Mouse (Mus musculus) midbrain, embryonic 13.5 days (tissue): Measurements from ENCODE around the gene Phf2. TPM values are rescaled to one million over a fixed set of nuclear protein-coding genes. Genes with fewer than 3 reads are reported as not detected.
A peak's percentile ranks its signal among the peaks of the same experiment; 100 is the strongest.

Experiments used
- ATAC-seq: fragments of 200-750 bp; cut with Nextera tagmentation; 2 replicates; pipeline ENCODE4 v1.8.0; 2017; ENCODE audit warnings: mild to moderate bottlenecking, moderate TSS enrichment, moderate library complexity
- H3K27ac ChIP-seq: fragments of 300-500 bp; sonication (generic); 2 replicates; pipeline ENCODE4 v1.5.1; 2015; ENCODE audit warnings: inconsistent platforms, mild to moderate bottlenecking, moderate library complexity
- H3K27me3 ChIP-seq: fragments of 300-500 bp; sonication (generic); 2 replicates; pipeline ENCODE4 v1.6.1; 2015; ENCODE audit warnings: mild to moderate bottlenecking, inconsistent platforms
- H3K36me3 ChIP-seq: fragments of 300-500 bp; sonication (generic); 2 replicates; pipeline ENCODE4 v1.6.1; 2015; ENCODE audit warnings: mild to moderate bottlenecking, inconsistent platforms
- H3K4me1 ChIP-seq: fragments of 300-500 bp; sonication (generic); replicated peaks from 2 replicates; pipeline ENCODE4 v1.6.1; 2015; ENCODE audit warnings: inconsistent platforms
- H3K4me2 ChIP-seq: fragments of 300-500 bp; sonication (generic); replicated peaks from 2 replicates; pipeline ENCODE4 v1.6.1; 2015; ENCODE audit warnings: moderate library complexity, mild to moderate bottlenecking, inconsistent platforms
- H3K4me3 ChIP-seq: fragments of 300-500 bp; sonication (generic); replicated peaks from 2 replicates; pipeline ENCODE4 v1.5.1; 2015; ENCODE audit warnings: mild to moderate bottlenecking, inconsistent platforms
- H3K9ac ChIP-seq: fragments of 300-500 bp; sonication (generic); replicated peaks from 2 replicates; pipeline ENCODE4 v1.6.1; 2015; ENCODE audit warnings: mild to moderate bottlenecking, inconsistent platforms
- H3K9me3 ChIP-seq: fragments of 300-500 bp; sonication (generic); 2 replicates; pipeline ENCODE4 v1.6.1; 2016; ENCODE audit warnings: mild to moderate bottlenecking, inconsistent platforms
- WGBS: fragments of 180-500 bp; shearing (Covaris S2); methylation state at CpG from one replicate; pipeline ENCODE4 v1.1.7; 2015; 5-methylcytosine and 5-hydroxymethylcytosine counted together
- polyA plus RNA-seq: library from polyadenylated mRNA; unstranded; fragments of >200 nt; fragmentation: Nextera tagmentation; extraction: Ambion mirVana; gene quantifications from 2 replicates; pipeline ENCODE4 v1.2.1, GENCODE M21; 2015

Phf2 gene
- polyA plus RNA-seq, 1 experiment from 2014 or later, result 12.0 TPM

DNA sequence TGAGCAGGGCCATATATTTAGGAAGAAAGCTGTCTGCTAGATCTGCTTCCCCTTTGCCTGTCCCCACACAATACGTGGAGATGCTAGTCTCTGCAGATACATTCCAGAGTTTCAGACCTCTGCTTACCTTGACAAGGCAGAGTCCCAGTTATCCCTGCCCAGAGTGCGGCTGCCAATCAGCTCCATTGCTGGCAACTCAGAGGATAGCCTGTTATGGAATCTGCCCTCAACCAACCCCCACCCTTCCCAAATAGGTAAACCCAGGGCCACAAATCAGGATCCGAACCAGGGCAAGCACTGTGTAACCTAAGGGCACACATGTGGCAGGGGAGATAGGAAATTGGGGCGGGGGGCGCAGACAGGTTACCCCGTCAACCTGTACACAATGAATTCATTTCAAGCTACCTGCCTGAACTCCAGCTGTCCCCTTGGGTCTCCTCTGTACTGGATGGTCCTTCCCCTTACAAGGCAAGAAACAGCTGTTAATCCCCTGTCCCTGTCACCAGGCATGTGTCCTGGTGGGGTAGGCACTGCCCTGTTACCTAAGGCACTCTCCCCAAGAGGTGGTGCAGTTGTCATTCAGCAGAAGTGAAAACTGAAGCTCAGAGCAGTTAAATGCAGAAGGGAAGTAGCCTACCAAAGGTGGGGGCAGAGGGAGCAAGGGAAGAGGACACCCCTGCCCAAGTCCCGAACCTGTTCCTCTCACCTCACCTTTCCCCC is 1.1 kb upstream of the Phf2 start:
- H3K27ac ChIP-seq, result 0 out of 2 replicates have a peak overlapping the region, but pooled peaks have one; percentile 84
- H3K4me3 ChIP-seq, result peak overlapping the region; percentile 95
- H3K4me2 ChIP-seq, result peak overlapping the region; percentile 87
- H3K4me1 ChIP-seq, result peaks cover 43% of the 10 kb centered on the region
- H3K36me3 ChIP-seq, result peaks cover 15% of the 10 kb centered on the region
- peak overlapping the region; percentile 97 for H3K9ac ChIP-seq
- H3K27me3 ChIP-seq, result no peaks in the 10 kb centered on the region
- ATAC-seq, result peak; percentile 16; the same call in 1 of the 2 replicates
- H3K9me3 ChIP-seq, result no peaks in the 10 kb centered on the region
- WGBS, result 65% methylated on average over 7 of the region's 7 CpGs

DNA sequence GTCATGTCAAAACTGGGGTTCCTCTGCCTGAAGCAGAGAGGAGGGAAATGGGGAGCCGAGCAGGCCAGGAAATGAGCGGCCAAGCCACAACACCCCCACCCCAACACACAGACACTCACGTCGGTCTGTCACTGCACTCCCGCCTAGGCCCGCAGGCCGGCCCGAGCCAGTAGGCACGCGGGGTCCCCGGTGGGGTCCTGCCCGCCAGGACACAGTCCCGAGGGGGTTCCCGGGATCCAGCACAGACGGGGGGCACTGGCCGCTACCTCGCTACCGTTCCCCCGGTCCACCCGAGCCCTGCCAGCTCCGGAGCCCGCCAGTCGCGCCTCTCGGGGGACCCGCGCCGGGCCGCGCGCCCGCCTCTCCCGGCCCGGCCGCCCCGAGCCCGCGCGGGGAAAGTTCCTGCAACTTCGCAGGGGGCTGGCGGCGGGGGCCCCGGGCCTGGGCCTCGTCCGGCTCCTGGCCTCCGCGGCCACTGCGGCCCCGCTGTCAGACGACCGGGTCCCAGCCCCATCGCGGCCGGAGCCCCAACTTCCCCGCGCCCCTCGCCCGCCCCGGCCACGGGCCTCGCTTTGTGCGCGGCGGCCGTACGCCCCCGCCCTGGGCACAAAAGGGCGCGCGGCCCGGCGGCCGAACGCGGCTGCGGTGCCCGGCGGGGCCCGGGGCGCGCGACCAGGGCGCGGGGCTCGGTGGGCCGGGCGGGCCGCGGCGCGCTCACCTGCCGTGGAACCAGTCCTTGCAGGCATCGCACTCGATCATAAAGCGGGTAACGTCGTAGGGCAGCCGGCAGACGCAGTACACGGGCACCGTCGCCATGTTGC is 759 bp downstream of the Phf2 start:
- peak overlapping the region; percentile 82 for H3K4me2 ChIP-seq
- H3K9me3 ChIP-seq, result no peaks in the 10 kb centered on the region
- H3K27me3 ChIP-seq, result no peaks in the 10 kb centered on the region
- ATAC-seq, result peak; percentile 49
- peaks cover 58% of the 10 kb centered on the region for H3K4me1 ChIP-seq
- H3K36me3 ChIP-seq, result 0 out of 2 replicates have a peak, but pooled peaks cover 2% of the 10 kb centered on the region
- H3K4me3 ChIP-seq, result peak overlapping the region; percentile 95
- peak overlapping the region; percentile 97 for H3K9ac ChIP-seq
- peak overlapping the region; percentile 83 for H3K27ac ChIP-seq
- WGBS, result 0% methylated on average over 65 of the region's 102 CpGs

DNA sequence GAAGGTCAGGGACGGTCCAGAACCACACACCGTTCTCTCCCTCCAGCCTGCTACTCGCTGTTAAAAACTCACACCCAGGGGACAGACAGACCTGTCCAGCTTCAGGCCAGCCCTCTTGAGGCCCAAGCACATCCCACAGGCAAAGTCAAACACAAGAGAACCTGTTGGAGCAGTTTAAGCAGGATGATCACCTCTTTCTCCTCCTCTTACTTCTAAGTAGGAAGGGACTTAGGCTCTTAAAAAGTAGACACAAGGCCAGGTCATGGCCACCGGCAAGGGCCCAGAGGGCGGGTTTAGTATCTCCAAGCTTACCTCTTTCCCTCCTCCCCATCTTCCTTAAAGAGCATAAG is 1.3 kb downstream of the Phf2 start:
- 0 out of 2 replicates have a peak overlapping the region, but pooled peaks have one; percentile 83 for H3K27ac ChIP-seq
- H3K4me1 ChIP-seq, result peaks cover 62% of the 10 kb centered on the region
- H3K4me3 ChIP-seq, result peak overlapping the region; percentile 95
- WGBS, result 8% methylated on average over 5 of the region's 5 CpGs
- ATAC-seq, result 0 out of 2 replicates have a peak, but pooled peaks have one; percentile 10
- H3K9ac ChIP-seq, result peak overlapping the region; percentile 97
- peak overlapping the region; percentile 82 for H3K4me2 ChIP-seq
- no peaks in the 10 kb centered on the region for H3K27me3 ChIP-seq
- H3K36me3 ChIP-seq, result no peaks in the 10 kb centered on the region
- H3K9me3 ChIP-seq, result no peaks in the 10 kb centered on the region

DNA sequence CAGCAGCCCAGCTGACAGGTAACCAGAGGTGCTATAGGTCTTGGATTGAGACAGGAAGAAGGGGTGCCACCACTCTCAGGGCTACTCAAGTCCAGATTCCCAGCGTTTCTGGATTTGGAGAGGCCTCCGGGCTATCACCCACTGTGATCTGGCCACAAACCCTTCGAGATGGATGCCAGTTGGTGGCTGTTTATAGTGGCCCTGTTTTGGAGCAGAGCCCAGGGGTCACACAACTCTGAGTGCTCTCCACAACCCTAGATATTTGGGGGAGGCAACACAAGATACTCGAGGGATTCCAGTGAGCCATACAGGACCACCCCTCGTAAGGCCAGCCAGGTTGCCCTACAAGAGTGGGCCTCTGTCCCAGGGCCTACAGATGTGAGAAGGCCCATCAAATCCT is 1.8 kb downstream of the Phf2 start:
- peaks cover 64% of the 10 kb centered on the region for H3K4me1 ChIP-seq
- H3K27me3 ChIP-seq, result no peaks in the 10 kb centered on the region
- H3K27ac ChIP-seq, result no peak overlapping the region
- no peaks in the 10 kb centered on the region for H3K36me3 ChIP-seq
- 20% methylated on average over 5 of the region's 5 CpGs for whole genome bisulfite sequencing
- ATAC-seq, result no peak
- peak overlapping the region; percentile 82 for H3K4me2 ChIP-seq
- peak overlapping the region; percentile 97 for H3K9ac ChIP-seq
- peak overlapping the region; percentile 95 for H3K4me3 ChIP-seq
- H3K9me3 ChIP-seq, result no peaks in the 10 kb centered on the region

DNA sequence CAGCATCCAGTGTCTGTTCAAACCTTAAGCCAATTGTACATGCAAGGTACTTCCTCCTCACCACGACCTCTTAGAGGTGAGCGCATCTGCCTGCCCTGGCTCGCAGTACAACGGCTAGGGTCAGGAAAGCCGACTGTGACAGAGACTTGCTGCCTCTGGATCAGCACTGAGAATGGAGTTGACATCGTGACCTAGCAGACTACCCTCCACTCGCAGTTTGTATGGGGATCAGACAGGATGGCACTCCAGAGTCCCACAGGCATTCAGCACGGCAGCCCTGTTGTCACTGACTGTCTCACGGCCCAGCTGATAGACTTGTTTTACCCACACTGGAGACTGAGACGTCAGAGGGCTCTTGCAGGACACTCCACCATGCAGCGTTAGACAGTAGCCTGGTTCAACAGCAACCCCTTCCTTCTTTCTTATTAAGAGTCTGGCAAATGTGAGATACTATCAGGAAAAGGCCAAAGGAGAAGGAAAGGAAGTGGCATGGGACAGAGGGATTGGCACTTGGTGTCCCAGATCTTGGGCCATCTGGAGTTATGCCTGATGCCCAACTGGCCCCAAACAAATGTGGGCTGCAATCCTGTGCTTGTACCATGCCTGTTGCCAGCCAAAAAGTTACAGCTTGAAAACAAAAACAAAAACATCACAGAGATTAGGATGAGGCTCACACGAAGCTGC is 6.1 kb downstream of the Phf2 start:
- Histone ChIP-seq H3K9ac (0 out of 2 replicates have a peak overlapping the region, but pooled peaks have one; percentile 10), H3K9me3 (no peaks in the 10 kb centered on the region), H3K27me3 (no peaks in the 10 kb centered on the region), H3K4me1 (peaks cover 59% of the 10 kb centered on the region), H3K36me3 (peaks cover 3% of the 10 kb centered on the region), H3K4me2 (no peak overlapping the region), H3K27ac (no peak overlapping the region), H3K4me3 (no peak overlapping the region)
- ATAC-seq, result no peak
- 72% methylated on average over 12 of the region's 12 CpGs for WGBS

DNA sequence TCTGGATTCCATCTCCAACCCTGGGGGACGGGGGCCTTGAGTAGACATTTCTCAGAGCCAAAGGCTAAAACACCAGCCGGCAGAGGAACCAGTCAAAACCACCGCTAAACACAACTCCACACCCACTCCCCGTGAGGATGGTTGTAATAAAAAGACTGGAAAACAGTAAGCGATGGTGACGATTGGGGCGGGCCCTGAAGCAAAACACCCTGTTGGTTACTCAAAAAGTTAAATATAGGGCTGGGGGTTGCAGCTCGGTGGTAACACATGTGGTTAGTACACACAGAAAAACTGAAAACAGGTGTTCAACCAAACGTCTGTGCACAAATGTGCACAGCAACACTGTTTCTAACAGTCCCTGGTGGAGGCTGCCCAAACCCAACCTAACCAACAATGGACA is 7.4 kb downstream of the Phf2 start:
- no peaks in the 10 kb centered on the region for H3K9me3 ChIP-seq
- no peak overlapping the region for H3K9ac ChIP-seq
- no peak for ATAC-seq
- H3K36me3 ChIP-seq, result peaks cover 3% of the 10 kb centered on the region
- WGBS, result 86% methylated on average over 9 of the region's 9 CpGs
- H3K27ac ChIP-seq, result no peak overlapping the region
- H3K4me2 ChIP-seq, result no peak overlapping the region
- H3K4me1 ChIP-seq, result peaks cover 59% of the 10 kb centered on the region
- H3K4me3 ChIP-seq, result no peak overlapping the region
- H3K27me3 ChIP-seq, result no peaks in the 10 kb centered on the region

DNA sequence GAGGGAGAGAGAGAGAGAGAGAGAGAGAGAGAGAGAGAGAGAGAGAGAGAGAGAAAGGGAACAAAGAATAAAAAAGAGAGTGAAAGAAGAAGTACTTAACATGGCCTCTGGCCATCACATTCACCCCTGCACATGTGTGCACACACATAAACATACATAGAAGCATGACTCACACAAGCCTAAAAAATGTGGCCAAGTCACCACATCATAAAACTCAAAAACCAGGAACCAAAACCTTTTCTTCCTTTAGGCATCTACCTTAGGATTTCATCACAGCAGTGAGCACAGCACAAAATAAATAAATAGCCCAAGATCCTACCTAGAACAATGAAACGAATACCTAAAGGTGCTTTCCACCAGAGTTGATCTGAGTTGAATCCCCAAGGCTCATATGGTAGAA is 9.0 kb downstream of the Phf2 start:
- Histone ChIP-seq H3K9me3 (no peaks in the 10 kb centered on the region), H3K36me3 (peaks cover 3% of the 10 kb centered on the region), H3K4me3 (no peak overlapping the region), H3K9ac (no peak overlapping the region), H3K27ac (no peak overlapping the region), H3K4me1 (peaks cover 59% of the 10 kb centered on the region), H3K4me2 (no peak overlapping the region), H3K27me3 (no peaks in the 10 kb centered on the region)
- no peak for ATAC-seq
- 93% methylated on average over 1 of the region's 1 CpGs for WGBS

DNA sequence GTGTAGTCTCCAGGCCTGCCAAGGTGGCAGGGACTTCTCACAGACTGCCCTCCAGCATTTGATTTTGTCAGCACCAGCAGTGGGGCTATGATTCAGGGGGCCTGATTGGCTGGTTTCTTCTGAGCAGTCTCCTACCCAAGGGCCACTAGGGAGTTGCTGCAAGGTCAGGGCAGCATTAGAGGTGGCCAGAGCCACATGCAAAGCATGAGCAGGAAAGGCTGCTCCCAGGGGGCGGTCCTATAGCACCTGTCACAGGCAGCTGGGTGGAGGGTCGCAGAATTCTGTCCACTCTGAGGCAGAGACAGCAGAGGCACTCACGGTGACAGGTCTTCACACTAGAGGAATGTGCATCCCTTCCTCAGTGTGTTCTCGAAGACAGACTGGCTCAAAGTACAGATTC is 12.1 kb downstream of the Phf2 start:
- Histone ChIP-seq H3K27me3 (no peaks in the 10 kb centered on the region), H3K4me2 (no peak overlapping the region), H3K4me1 (peaks cover 70% of the 10 kb centered on the region), H3K27ac (no peak overlapping the region), H3K9me3 (no peaks in the 10 kb centered on the region), H3K9ac (no peak overlapping the region), H3K36me3 (peaks cover 3% of the 10 kb centered on the region), H3K4me3 (no peak overlapping the region)
- WGBS, result 78% methylated on average over 4 of the region's 4 CpGs
- ATAC-seq, result no peak

DNA sequence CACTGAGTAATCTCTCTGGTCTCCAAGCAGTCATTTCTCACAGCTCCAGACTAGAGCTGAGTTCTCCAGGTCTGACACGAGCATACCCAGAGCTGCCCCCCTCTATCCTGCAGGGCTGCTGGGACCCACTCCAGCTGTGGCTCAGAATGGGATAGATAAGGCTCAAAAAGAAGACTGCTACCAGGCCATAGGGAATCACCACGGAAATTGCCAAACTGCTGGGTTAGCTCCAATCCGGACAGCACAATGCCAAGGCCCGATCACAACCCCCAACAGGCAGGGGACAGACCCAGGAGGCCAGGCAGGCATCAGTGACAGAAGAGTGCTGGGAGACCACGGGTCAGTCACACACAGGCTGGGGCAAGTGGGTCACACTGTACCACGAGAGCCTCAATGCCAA is 12.9 kb downstream of the Phf2 start:
- Histone ChIP-seq H3K4me2 (no peak overlapping the region), H3K9ac (0 out of 2 replicates have a peak overlapping the region, but pooled peaks have one; percentile 14), H3K4me1 (peaks cover 72% of the 10 kb centered on the region), H3K27me3 (no peaks in the 10 kb centered on the region), H3K4me3 (no peak overlapping the region), H3K36me3 (peaks cover 3% of the 10 kb centered on the region), H3K27ac (peak overlapping the region; percentile 30; the same call in 1 of the 2 replicates), H3K9me3 (no peaks in the 10 kb centered on the region)
- 57% methylated on average over 6 of the region's 6 CpGs for WGBS
- ATAC-seq, result no peak

DNA sequence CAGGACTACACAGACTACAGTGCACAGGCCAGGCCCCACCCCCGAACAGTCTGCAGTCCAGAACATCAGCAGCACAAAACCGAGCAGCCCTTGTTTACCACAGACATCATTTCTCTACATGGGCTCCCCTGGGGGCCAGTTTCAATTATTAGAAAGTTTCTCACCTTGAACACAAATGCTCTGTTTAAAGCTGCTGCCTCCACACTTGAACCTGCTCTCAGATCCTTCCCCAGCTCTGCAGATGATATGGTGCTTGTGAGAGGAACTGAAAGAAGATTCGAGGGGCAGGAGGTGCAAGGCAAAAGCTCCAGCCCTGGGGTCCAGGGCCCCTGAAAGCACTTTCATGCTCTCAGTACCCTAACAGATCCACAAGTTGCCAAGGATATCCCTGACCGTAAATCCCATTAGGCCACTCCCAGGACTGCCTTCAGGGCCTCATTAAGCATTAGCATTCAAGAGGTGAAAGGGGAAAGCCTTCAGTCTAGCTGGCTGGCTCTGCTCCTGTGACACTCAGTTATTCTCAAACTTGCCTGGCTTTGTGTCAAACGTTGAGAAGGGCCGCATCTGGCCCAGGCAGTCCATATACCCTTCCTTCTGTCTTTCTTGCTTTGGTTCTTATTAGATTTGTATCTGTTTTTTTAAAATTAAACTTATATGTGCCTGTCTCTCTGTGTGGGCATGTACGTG is 13.5 kb downstream of the Phf2 start:
- 0 out of 2 replicates have a peak, but pooled peaks have one; percentile 19 for ATAC-seq
- no peak overlapping the region for H3K4me2 ChIP-seq
- H3K27ac ChIP-seq, result peak overlapping the region; percentile 30
- no peak overlapping the region for H3K9ac ChIP-seq
- peaks cover 76% of the 10 kb centered on the region for H3K4me1 ChIP-seq
- H3K27me3 ChIP-seq, result no peaks in the 10 kb centered on the region
- no peaks in the 10 kb centered on the region for H3K9me3 ChIP-seq
- 44% methylated on average over 7 of the region's 7 CpGs for WGBS
- H3K4me3 ChIP-seq, result no peak overlapping the region
- peaks cover 3% of the 10 kb centered on the region for H3K36me3 ChIP-seq

DNA sequence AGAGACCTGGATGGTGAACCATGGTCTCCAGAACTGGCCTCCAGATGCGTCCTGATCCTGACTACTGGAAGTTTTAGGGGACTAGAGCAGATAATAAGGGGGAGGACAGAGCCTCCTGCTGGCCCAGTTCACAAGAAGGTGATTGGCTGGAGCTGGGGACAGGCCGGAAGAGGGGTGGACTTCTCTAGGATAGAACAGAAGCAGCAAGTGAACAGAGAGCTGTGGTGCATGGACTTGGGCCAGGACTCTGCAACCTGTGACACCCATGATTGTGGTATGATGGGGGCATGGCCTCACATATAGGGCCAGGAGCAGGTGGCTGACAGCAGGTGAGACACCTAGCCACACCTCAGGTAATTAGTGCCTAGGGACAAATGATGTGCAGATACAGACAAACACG is 17.0 kb downstream of the Phf2 start:
- H3K9me3 ChIP-seq, result no peaks in the 10 kb centered on the region
- WGBS, result 45% methylated on average over 3 of the region's 3 CpGs
- no peak overlapping the region for H3K4me2 ChIP-seq
- peaks cover 93% of the 10 kb centered on the region for H3K4me1 ChIP-seq
- no peaks in the 10 kb centered on the region for H3K27me3 ChIP-seq
- no peak; the same call in 1 of the 2 replicates for ATAC-seq
- H3K4me3 ChIP-seq, result no peak overlapping the region
- peak overlapping the region; percentile 77 for H3K27ac ChIP-seq
- no peak overlapping the region for H3K9ac ChIP-seq
- no peaks in the 10 kb centered on the region for H3K36me3 ChIP-seq
